Mouse (Mus musculus): ENCODE results near the gene Pced1b. TPM values are rescaled to one million over a fixed set of nuclear protein-coding genes. Genes with fewer than 3 reads are reported as not detected.
"Not testable (repeated sequence)": the region's sequence is repeated elsewhere in the genome, so short reads cannot be mapped to it uniquely, and the experiment has no call there.

Gene Pced1b
- total RNA-seq, 2 experiments from 2014 or later, result 2.9 to 4.2 TPM

DNA sequence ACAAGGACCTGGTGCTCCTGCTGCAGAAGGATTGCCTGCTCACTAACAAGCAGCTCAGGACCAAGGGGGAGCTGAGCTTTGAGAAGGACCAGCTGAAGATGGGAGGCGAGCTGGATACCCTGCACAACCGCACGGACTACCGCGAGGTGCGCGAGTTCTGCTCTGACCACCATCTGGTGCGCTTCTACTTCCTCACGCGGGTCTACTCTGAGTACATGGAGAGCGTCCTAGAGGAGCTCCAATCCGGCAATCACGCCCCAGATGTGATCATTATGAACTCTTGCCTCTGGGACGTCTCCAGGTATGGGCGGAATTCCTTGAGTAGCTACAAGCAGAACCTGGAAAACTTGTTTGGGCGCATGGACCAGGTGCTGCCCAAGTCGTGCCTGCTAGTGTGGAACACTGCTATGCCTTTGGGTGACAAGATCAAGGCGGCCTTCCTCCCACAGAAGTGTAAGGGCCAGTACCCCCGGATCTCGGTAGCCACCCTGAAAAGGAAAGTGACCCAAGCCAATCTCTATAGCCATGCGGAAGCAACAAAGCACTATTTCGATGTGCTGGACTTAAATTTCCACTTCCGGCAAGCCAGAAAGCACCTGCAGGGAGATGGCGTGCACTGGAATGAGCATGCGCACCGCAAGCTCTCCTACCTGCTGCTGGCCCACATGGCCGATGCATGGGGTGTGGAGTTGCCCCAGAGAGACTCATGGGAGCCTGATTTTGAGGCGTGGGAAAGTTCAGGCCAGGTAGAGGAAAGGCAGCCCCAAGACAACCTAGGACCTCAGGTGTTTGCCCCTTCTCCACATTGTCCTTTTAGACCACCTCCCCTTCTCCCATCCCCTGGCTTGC is 137.5 kb downstream of the Pced1b start:
- DNase-seq, result no peak
- intact Hi-C loops (cut with DNase I), result no loop called here

DNA sequence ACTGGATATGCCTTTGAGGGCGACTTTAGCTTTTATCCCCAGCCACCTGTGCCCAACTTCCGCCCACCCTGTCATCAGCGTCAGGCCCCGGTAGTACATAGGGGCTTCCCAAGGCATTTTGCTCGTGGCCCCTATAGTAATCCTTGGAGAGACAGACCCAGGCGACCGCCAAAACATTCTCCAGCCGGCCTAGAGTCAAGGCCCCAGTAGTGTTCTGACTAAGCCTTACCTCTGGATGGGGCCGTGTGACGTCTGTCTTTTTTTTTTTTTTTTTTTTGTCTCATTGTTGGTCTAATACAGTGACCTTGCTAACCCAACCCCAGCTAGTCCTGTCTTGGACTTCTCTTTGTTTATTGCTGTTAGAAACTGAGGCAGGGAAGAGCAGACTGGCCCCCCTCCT is 138.3 kb downstream of the Pced1b start:
- DNase-seq; intact Hi-C loops (cut with DNase I): not testable (repeated sequence)

- DNase-seq, result no peak
- intact Hi-C loops (cut with DNase I), result no loop called here
Observed at GRCm38 (mm10) chr15:97387793-97388192, 140.9 kb downstream of the Pced1b start.

DNA sequence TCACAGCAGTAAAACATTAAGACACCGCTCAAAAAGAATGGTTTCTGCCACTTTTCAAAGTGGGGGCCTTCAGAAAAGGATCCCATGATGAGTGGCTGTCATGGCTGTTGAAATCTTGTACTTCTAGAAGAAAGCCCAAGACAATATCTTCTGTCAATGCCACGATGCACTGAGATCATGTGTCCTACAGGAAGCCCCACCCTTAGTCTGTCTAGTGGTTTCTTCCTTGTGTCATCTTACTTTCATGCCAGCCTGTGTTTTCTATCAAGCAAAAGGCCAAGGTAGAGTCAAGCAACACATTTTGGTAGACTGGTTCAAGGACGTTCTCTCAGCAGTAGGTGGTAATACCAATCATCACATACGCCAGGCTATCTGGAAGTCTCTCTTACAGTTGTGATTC is 142.7 kb downstream of the Pced1b start:
- intact Hi-C loops (cut with DNase I), result no loop called here

GRCm38 (mm10) chr15:97390778-97391177 is 143.9 kb downstream of the Pced1b start:
- DNase-seq, result no peak
- intact Hi-C loops (cut with DNase I), result no loop called here

More for the DNA sequence above, 142.7 kb downstream of the Pced1b start:
- no peak for DNase-seq

DNA sequence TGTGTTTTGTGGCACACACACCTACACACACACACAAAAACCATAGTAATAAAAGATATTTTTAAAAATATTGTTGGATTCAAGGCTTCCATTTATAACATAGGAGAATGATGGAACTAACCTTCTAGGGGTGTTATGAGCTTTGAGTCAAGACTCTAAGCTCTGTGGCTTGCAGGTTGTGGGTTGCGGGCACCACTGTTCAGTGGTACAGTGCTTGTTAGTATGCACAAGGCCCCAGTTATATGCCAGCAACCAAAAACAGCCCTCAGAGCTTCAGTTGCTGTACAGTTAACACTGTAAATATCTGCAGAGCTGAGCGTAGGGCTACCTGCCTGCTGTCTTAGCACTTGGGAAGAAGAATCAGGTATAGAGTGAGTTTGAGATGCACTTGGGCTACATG is 144.5 kb downstream of the Pced1b start:
- DNase-seq, result no peak
- intact Hi-C loops (cut with DNase I), result no loop called here

GRCm38 (mm10) chr15:97394561-97394960 is 147.7 kb downstream of the Pced1b start:
- intact Hi-C loops (cut with DNase I), result no loop called here
- DNase-seq, result no peak

DNA sequence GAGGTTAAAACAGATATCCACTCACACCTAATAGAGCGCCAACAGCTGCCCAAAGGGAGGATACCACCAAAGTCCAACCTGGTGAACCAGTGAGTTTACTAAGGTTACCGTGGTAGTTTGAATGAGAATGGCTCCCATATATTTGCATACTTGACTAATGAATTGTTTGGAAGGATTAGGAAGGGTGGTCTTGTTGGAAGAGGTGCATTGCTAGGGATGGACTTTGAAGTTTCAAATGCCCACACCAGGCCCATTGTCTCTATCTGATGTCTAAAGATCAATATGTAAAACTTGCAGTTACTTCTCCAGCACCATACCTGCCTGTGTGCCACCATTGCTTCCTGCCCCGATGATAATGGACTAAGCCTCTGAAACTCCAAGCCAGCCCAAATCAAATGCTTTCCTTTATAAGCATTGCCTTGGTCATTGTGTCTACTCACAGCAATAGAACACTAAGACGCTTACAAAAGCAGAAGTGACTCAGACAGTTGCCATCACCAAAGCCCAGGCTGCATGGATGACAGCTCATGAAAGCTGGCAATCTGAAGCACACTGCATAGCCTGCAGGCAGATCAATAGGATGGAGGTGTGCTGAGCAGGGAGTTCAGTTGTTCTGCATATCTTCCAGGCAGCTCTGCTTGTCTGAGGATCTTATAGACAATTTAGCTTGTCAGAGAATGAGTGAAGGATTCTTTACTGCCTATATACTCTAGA is 149.8 kb downstream of the Pced1b start:
- DNase-seq, result no peak
- intact Hi-C loops (cut with DNase I), result no loop called here

DNA sequence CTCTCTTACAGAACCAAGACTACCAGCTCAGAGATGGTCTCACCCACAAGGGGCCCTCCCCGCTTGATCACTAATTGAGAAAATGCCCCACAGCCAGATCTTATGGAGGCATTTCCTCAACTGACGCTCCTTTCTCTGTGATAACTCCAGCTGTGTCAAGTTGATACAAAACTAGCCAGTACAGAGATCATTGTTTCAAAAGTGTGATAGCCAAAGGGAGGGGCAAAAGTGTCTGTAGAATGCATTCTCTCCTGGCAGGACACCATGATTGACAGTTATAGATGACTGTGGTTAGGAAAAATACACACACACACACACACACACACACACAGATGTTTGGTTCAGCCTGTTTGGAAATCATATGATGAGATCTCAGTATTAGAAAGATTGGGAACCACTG is 150.9 kb downstream of the Pced1b start:
- intact Hi-C loops (cut with DNase I), result no loop called here
- no peak for DNase-seq

DNA sequence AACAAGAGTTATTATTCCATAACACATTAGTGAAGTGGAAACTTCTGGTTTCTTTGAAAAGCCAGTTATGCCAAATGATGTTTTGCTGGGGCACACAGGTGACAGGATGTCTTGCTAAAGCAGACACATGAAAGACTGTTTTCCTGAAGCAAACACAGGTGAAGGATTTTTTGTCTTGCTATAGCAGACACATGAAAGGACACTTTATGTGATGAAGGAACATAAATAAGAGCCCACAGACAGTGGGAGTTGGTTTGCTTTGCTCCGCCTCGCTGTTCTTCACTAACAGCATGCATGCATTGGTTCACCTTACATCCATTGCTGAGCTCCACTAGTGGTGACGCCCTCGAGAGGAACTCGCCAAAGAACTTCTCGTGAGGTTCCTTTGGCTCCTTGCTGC is 154.0 kb downstream of the Pced1b start:
- intact Hi-C loops (cut with DNase I), result no loop called here
- DNase-seq, result no peak

GRCm38 (mm10) chr15:97404483-97404882 is 157.6 kb downstream of the Pced1b start:
- intact Hi-C loops (cut with DNase I), result no loop called here
- DNase-seq, result no peak

- intact Hi-C loops (cut with DNase I), result no loop called here
- no peak for DNase-seq
Observed at GRCm38 (mm10) chr15:97404998-97405397, 158.1 kb downstream of the Pced1b start.

- intact Hi-C loops (cut with DNase I), result no loop called here
Observed at GRCm38 (mm10) chr15:97406105-97406504, 159.2 kb downstream of the Pced1b start.

GRCm38 (mm10) chr15:97407496-97408454 is 160.9 kb downstream of the Pced1b start:
- peak; percentile 10 to 11 for DNase-seq
- intact Hi-C loops (cut with DNase I), result no loop called here

More at GRCm38 (mm10) chr15:97406105-97406504, 159.2 kb downstream of the Pced1b start:
- no peak for DNase-seq

DNA sequence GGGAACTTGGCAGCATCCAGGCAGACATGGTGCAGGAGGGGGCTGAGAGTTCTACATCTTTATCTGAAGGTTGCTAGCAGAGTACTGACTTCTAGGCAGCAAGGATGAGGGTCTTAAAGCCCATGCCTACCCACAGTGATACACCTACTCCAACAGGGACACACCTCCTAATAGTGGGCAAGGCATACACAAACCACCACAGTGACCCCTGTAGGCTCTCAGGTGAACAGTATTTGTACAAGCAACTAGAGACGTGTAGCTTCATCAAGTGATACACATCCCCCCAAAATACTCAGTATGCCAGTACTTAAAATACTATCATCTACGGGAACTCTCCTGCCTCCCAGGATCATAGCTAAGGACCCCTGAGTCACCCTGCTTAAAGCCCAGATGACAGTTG is 164.2 kb downstream of the Pced1b start:
- intact Hi-C loops (cut with DNase I), result no loop called here
- no peak for DNase-seq

GRCm38 (mm10) chr15:97411671-97412070 is 164.8 kb downstream of the Pced1b start:
- intact Hi-C loops (cut with DNase I), result no loop called here
- no peak for DNase-seq

DNA sequence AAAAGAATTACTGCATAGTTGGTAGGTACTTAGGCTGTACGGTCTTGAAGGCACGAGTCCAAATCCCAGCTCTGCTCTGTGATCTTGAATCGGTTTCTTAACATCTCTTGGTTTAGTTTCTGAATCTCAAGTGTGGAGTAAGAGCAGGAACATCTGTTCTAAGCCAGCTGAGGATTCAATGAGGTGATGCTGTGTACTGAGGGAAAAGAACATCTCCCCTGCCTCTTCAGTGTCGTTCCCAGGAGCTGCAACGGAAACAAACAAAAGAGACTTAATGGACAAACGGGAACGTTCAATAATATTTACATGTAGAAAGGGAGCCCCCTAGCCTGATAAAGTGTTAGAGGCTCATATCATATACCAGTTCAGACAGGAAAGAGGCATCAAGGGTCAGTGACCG is 165.4 kb downstream of the Pced1b start:
- intact Hi-C loops (cut with DNase I), result no loop called here
- no peak for DNase-seq

DNA sequence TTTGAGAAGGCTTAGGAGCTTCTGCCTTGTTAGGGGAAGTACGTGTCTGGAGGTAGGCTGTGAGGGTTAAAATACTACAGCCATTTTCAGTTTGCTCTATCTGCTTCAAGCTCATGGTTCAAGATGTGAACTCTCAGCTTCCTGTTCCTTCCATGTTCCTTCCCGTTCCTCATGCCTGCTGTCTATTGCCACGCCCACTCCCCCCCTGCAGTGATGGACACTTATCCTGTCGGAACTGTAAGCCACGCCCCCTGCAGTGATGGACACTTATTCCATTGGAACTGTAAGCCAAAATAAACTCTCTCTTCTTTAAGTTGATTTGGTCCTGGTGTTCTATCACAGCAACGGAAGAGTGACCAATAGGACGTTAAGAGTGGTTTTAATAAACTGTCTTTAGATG is 166.0 kb downstream of the Pced1b start:
- intact Hi-C loops (cut with DNase I), result no loop called here
- DNase-seq, result no peak

GRCm38 (mm10) chr15:97414718-97415413 is 168.0 kb downstream of the Pced1b start:
- no peak for DNase-seq
- intact Hi-C loops (cut with DNase I), result no loop called here

- DNase-seq, result no peak
Observed at GRCm38 (mm10) chr15:97415426-97415946, 168.6 kb downstream of the Pced1b start.

More at GRCm38 (mm10) chr15:97415426-97415946, 168.6 kb downstream of the Pced1b start:
- intact Hi-C loops (cut with DNase I), result no loop called here

All from heart, postnatal 36 days (tissue).